Mouse (Mus musculus) heart, adult 2 months (tissue): ENCODE measurements around the gene Zfp36l2. TPM values are rescaled to one million over a fixed set of nuclear protein-coding genes. Genes with fewer than 3 reads are reported as not detected.

Source experiments
- DNase-seq, 2 experiments: peaks; one replicate each; pipeline ENCODE4 v3.0.0; 2021
- H3K27ac ChIP-seq: fragments of 200-600 bp; 2 replicates; pipeline ENCODE4 v1.8.1; 2022
- H3K27me3 ChIP-seq: fragments of 200-500 bp; 2 replicates; pipeline ENCODE4 v1.6.1; 2012; ENCODE audit warnings: mild to moderate bottlenecking, low read length, inconsistent platforms, mixed read lengths; ENCODE audit not compliant: control insufficient read depth, insufficient read depth
- H3K36me3 ChIP-seq: fragments of 200-500 bp; 2 replicates; pipeline ENCODE4 v1.6.1; 2012; ENCODE audit warnings: low read length, inconsistent platforms; ENCODE audit not compliant: control insufficient read depth, insufficient read depth
- H3K4me1 ChIP-seq: fragments of 200-500 bp; 2 replicates; pipeline ENCODE4 v1.6.1; 2011; ENCODE audit warnings: low read length; ENCODE audit not compliant: control insufficient read depth, insufficient read depth
- H3K4me3 ChIP-seq: fragments of 200-600 bp; 2 replicates; pipeline ENCODE4 v1.8.1; 2022
- H3K79me2 ChIP-seq: fragments of 200-500 bp; replicated peaks from 2 replicates; pipeline ENCODE4 v1.6.1; 2012; ENCODE audit warnings: mild to moderate bottlenecking, inconsistent platforms, low read length, moderate library complexity, mixed read lengths; ENCODE audit not compliant: control insufficient read depth, insufficient read depth
- H3K9ac ChIP-seq: fragments of 200-500 bp; 2 replicates; pipeline ENCODE4 v1.6.1; 2012; ENCODE audit warnings: low read depth, mild to moderate bottlenecking, control low read depth, inconsistent platforms, low read length, mixed read lengths
- CTCF ChIP-seq: fragments of 200-600 bp; IDR thresholded peaks from 2 replicates; pipeline ENCODE4 v1.8.1; 2022; ENCODE audit warnings: antibody characterized with exemption, mild to moderate bottlenecking, moderate library complexity
- EP300 ChIP-seq: fragments of 200-500 bp; IDR thresholded peaks from 2 replicates; pipeline ENCODE4 v1.6.1; 2011; ENCODE audit warnings: low read depth, low read length, control low read depth; ENCODE audit not compliant: insufficient read depth
- POLR2A ChIP-seq: fragments of 200-500 bp; IDR thresholded peaks from 2 replicates; pipeline ENCODE4 v1.6.1; 2011; ENCODE audit warnings: mild to moderate bottlenecking, low read depth, low read length, control low read depth; ENCODE audit not compliant: insufficient read depth
- WGBS: fragments of 180-500 bp; shearing (Covaris S2); methylation state at CpG from one replicate; pipeline ENCODE4 v1.1.7; 2018; 5-methylcytosine and 5-hydroxymethylcytosine counted together
- intact Hi-C: fragments of 180-260 bp; cut with DNase I; formaldehyde crosslinking; loops from one replicate; pipeline ENCODE4 v1.15.1; 2025
- polyA plus RNA-seq: library from polyadenylated mRNA; depleted of rRNA; stranded (reverse); fragments of >200 nt; gene quantifications from 2 replicates; pipeline ENCODE4 v1.2.3, GENCODE M21; 2012
- total RNA-seq, 2 experiments: library from RNA; stranded (reverse); gene quantifications; 2 replicates each; pipeline ENCODE4 v1.2.3; 2021

The Zfp36l2 gene
- total and polyA plus RNA-seq, 3 experiments = 19.3 to 23.3 (median 19.8) TPM

DNA sequence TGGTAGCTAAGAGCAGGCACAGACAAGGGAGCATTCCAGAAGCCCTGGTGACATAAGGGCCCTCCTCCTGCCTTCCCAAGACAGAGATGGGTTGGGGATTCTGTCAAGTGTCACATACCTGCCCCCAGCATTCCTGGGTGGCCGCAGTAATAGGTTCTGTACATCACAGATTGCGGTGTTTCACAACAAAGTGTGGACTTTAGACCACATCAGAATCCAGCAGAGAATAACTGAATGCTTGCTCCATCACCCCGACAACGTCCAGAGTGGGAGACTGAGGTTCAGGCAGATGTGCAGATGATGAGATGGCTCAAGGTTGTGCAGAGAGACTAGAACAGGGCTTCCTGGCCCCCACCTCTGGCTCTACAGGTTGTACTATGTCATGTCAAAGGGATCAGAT is 51.5 kb downstream of the Zfp36l2 start:
- no peak for TF ChIP-seq EP300
- Histone ChIP-seq H3K27me3 (no peaks in the 10 kb centered on the region), H3K4me1 (peaks cover 14% of the 10 kb centered on the region), H3K4me3 (no peak overlapping the region), H3K36me3 (no peaks in the 10 kb centered on the region), H3K9ac (no peak overlapping the region), H3K79me2 (no peaks in the 10 kb centered on the region), H3K27ac (no peak overlapping the region)
- intact Hi-C loops = no loop called here
- WGBS = 90% methylated on average over 4 of the region's 4 CpGs
- DNase-seq = no peak

DNA sequence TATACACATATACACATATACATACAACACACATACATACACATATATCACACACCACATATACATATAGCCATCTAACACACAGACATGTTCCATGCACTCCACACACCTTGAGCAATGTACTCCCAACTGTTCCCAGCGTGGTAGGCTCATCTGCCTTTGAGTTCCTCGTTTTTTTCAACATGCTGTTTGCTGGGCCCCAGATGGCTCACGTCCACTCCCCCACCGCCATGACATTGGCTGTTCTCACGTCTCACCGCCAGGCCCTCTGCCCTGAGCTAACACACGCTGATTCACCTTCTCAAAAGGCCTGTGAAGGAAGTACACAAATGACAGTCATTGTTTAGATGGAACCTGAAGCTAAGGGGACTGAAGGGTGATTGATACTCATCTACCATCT is 52.5 kb downstream of the Zfp36l2 start:
- 84% methylated on average over 7 of the region's 7 CpGs for WGBS
- no peak for TF ChIP-seq EP300
- no peak for TF ChIP-seq POLR2A
- no peak for TF ChIP-seq CTCF

More for the DNA sequence above, 52.5 kb downstream of the Zfp36l2 start:
- no peak for DNase-seq
- intact Hi-C loops = no loop called here
- Histone ChIP-seq H3K27me3 (no peaks in the 10 kb centered on the region), H3K79me2 (no peaks in the 10 kb centered on the region), H3K4me1 (peaks cover 6% of the 10 kb centered on the region), H3K9ac (no peak overlapping the region), H3K27ac (no peak overlapping the region), H3K36me3 (no peaks in the 10 kb centered on the region), H3K4me3 (no peak overlapping the region)
